Mouse (Mus musculus) C2C12 (cell line): ENCODE measurements around the gene Ttll7.

Source experiments
- CTCF ChIP-seq: IDR thresholded peaks from one replicate; pipeline ENCODE4 v1.5.1; 2011; ENCODE audit not compliant: control insufficient read depth, insufficient read depth, insufficient read length
- MAX ChIP-seq: IDR thresholded peaks from one replicate; pipeline ENCODE4 v1.6.1; 2011; ENCODE audit warnings: mild to moderate bottlenecking, control low read depth

DNA sequence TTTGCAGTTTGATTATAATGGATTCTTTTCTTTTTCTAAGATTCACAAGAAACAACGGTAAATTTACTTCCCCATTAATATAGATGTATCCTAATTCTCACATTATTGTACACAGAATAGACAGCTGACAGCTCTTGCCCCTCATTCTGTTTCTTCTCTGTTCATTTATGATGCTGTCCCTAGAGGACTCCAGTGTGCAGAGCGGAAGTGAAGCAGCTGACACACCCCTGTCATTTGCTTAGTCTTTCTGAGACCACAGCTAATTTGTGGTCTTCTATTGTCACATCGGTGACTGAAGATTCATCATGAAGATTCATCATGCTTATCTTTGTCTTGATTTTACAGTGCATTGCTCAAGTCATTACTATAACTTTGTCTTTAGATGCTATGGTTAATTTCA lies 126.1 kb downstream of the Ttll7 start:
- TF ChIP-seq MAX, result no peak
- TF ChIP-seq CTCF, result no peak
